Mouse (Mus musculus): ENCODE data around the gene Tcp10b. TPM values are rescaled to one million over a fixed set of nuclear protein-coding genes. Genes with fewer than 3 reads are reported as not detected.

Gene Tcp10b
- polyA plus RNA-seq, 1 experiment = not detected

Other genes with a start within 250 kb of the Tcp10b start
- gene Mas1, start 193.0 kb upstream of the Tcp10b start, polyA plus RNA-seq (2011; ENCODE audit: insufficient read depth, insufficient read length, low read depth, missing spikeins) = 0.25 and 0.44 TPM in 2 replicates
- not detected in 2 replicates for gene Mrgprh, start 185.1 kb upstream of the Tcp10b start, polyA plus RNA-seq (2011; ENCODE audit: insufficient read depth, insufficient read length, low read depth, missing spikeins)
- gene Pnldc1, start 150.9 kb upstream of the Tcp10b start, polyA plus RNA-seq (2011; ENCODE audit: insufficient read depth, insufficient read length, low read depth, missing spikeins) = 31.8 and 33.5 TPM in 2 replicates
- gene Tcp1, start 145.4 kb upstream of the Tcp10b start, polyA plus RNA-seq (2011; ENCODE audit: insufficient read depth, insufficient read length, low read depth, missing spikeins) = 618 and 673 TPM in 2 replicates
- gene Mrpl18, start 144.8 kb upstream of the Tcp10b start, polyA plus RNA-seq (2011; ENCODE audit: insufficient read depth, insufficient read length, low read depth, missing spikeins) = 63.7 and 71.6 TPM in 2 replicates
- gene Acat3, start 120.5 kb upstream of the Tcp10b start, polyA plus RNA-seq (2011; ENCODE audit: insufficient read depth, insufficient read length, low read depth, missing spikeins) = 0.90 TPM in 1 of 2 replicates, not detected in the other
- 104 and 106 TPM in 2 replicates for gene Acat2, start 100.4 kb upstream of the Tcp10b start, polyA plus RNA-seq (2011; ENCODE audit: insufficient read depth, insufficient read length, low read depth, missing spikeins)
- 122 and 132 TPM in 2 replicates for gene Wtap, start 66.9 kb upstream of the Tcp10b start, polyA plus RNA-seq (2011; ENCODE audit: insufficient read depth, insufficient read length, low read depth, missing spikeins)
- gene Sod2, start 54.3 kb upstream of the Tcp10b start, polyA plus RNA-seq (2011; ENCODE audit: insufficient read depth, insufficient read length, low read depth, missing spikeins) = 97.3 and 98.5 TPM in 2 replicates
- gene Gpr31b, start 8.8 kb upstream of the Tcp10b start, polyA plus RNA-seq (2011; ENCODE audit: insufficient read depth, insufficient read length, low read depth, missing spikeins) = not detected in 2 replicates
- gene Unc93a, start 70.7 kb downstream of the Tcp10b start, polyA plus RNA-seq (2011; ENCODE audit: insufficient read depth, insufficient read length, low read depth, missing spikeins) = not detected in 2 replicates
- not detected in 2 replicates for gene Smok2a, start 160.1 kb downstream of the Tcp10b start, polyA plus RNA-seq (2011; ENCODE audit: insufficient read depth, insufficient read length, low read depth, missing spikeins)
- gene Smok2b, start 169.2 kb downstream of the Tcp10b start, polyA plus RNA-seq (2011; ENCODE audit: insufficient read depth, insufficient read length, low read depth, missing spikeins) = not detected in 2 replicates

All from ES-Bruce4 (cell line).